14 mouse cellular contexts compared by ENCODE assay signal in the genomic region with DNA sequence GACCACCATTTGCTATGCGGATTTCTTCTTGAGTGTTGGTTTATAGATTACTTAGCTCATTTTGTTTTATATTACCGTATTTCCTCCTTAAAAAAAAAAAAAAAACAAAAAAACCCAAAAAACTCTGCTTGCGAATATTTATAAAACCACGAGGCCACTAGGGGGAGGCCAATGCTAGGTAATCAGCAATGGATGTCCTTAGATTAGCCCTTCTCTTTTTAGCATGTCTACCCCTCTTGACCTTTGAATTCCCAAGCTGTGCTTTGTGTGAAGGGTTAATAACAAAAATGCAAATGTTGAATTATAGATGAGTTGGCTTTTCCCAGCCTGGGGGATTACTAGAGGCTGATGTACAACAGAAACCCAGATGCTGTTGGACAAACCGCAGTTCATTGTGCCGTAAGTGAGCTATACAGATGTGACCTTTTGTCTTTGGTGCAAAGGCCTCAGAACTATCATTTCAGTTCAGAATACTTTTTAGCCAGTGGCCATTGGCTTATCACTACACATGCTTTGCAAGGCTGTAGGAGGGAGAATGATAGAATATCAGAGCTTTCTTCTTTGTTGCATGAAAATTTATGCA.
A peak's percentile ranks its signal among the peaks of the same experiment; 100 is the strongest.
DNase-seq lines count a peak whose midpoint lies in the region; ATAC-seq and TF ChIP-seq lines count a peak whose summit lies in the region.
"Had no signal": no experiment of that assay in that cellular context is flagged by ENCODE, and none has a peak within 500 bp of the region (broad histone marks: within the 10 kb centered on the region; RNA-seq: fewer than 3 reads in every experiment).

No protein-coding gene starts in this region.

- H3K27ac ChIP-seq in kidney, postnatal 0 days = no peak overlapping the region
- no peak overlapping the region for H3K27ac ChIP-seq in kidney, adult 2 months (ENCODE audit: insufficient read depth, low read depth, low read length)
- no peak overlapping the region for H3K27ac ChIP-seq in ES-E14 (ENCODE audit: insufficient read depth, low read depth, low read length, poor library complexity, severe bottlenecking)
- no peak overlapping the region for H3K27ac ChIP-seq in embryonic facial prominence, embryonic 11.5 days (replicated peaks; ENCODE audit: low read depth, low read length)
- H3K27ac ChIP-seq: forebrain, embryonic 13.5 days; heart, adult 2 months; limb, embryonic 15.5 days had no signal

- H3K9ac ChIP-seq in kidney, postnatal 0 days (ENCODE audit: low read depth, low read length) = no peak overlapping the region
- no peak overlapping the region for H3K9ac ChIP-seq in ES-E14 (ENCODE audit: insufficient read depth, low read depth, low read length, poor library complexity, severe bottlenecking)
- no peak overlapping the region for H3K9ac ChIP-seq in embryonic facial prominence, embryonic 11.5 days (replicated peaks; ENCODE audit: low read length)
- H3K9ac ChIP-seq: forebrain, embryonic 13.5 days; limb, embryonic 15.5 days had no signal

- WGBS in kidney, postnatal 0 days = 54% methylated on average over 6 of the region's 6 CpGs
- WGBS in kidney, adult 2 months = 54% methylated on average over 6 of the region's 6 CpGs
- WGBS in embryonic facial prominence, embryonic 11.5 days = 53% methylated on average over 6 of the region's 6 CpGs

- H3K4me3 ChIP-seq in kidney, postnatal 0 days (replicated peaks; ENCODE audit: low read depth, low read length) = no peak overlapping the region
- no peak overlapping the region for H3K4me3 ChIP-seq in kidney, adult 2 months (ENCODE audit: insufficient read depth, low read depth, low read length)
- H3K4me3 ChIP-seq in ES-E14 (ENCODE audit: insufficient read depth in 1 of 2, low read depth in 1 of 2, low read length in 2 of 2, poor library complexity in 1 of 2, severe bottlenecking in 1 of 2) = no peak overlapping the region
- no peak overlapping the region for H3K4me3 ChIP-seq in embryonic facial prominence, embryonic 11.5 days (ENCODE audit: low read depth, low read length)
- H3K4me3 ChIP-seq: forebrain, embryonic 13.5 days; heart, adult 2 months; limb, embryonic 15.5 days; myocyte had no signal

- H3K4me1 ChIP-seq in kidney, postnatal 0 days (replicated peaks; ENCODE audit: insufficient read depth, low read length) = no peaks in the 10 kb centered on the region
- H3K4me1 ChIP-seq in kidney, adult 2 months (ENCODE audit: control insufficient read depth, insufficient read depth, low read length) = no peaks in the 10 kb centered on the region
- H3K4me1 ChIP-seq in ES-E14 (ENCODE audit: control insufficient read depth in 2 of 2, insufficient read depth in 2 of 2, low read length in 2 of 2, poor library complexity in 1 of 2) = no peaks in the 10 kb centered on the region
- no peaks in the 10 kb centered on the region for H3K4me1 ChIP-seq in embryonic facial prominence, embryonic 11.5 days (ENCODE audit: control insufficient read depth, insufficient read depth, low read length)
- H3K4me1 ChIP-seq: forebrain, embryonic 13.5 days; limb, embryonic 15.5 days had no signal

- H3K36me3 ChIP-seq in kidney, postnatal 0 days (ENCODE audit: insufficient read depth, low read length) = no peaks in the 10 kb centered on the region
- no peaks in the 10 kb centered on the region for H3K36me3 ChIP-seq in kidney, adult 2 months (ENCODE audit: control insufficient read depth, insufficient read depth, low read length)
- H3K36me3 ChIP-seq in ES-E14 (ENCODE audit: control insufficient read depth, insufficient read depth, low read length, poor library complexity, severe bottlenecking) = no peaks in the 10 kb centered on the region
- no peaks in the 10 kb centered on the region for H3K36me3 ChIP-seq in embryonic facial prominence, embryonic 11.5 days (replicated peaks; ENCODE audit: control insufficient read depth, insufficient read depth, low read depth, low read length)
- H3K36me3 ChIP-seq: limb, embryonic 15.5 days had no signal

- no peaks in the 10 kb centered on the region for H3K27me3 ChIP-seq in kidney, postnatal 0 days (ENCODE audit: insufficient read depth, low read length)
- H3K27me3 ChIP-seq in kidney, adult 2 months (replicated peaks; ENCODE audit: control insufficient read depth, insufficient read depth, low read length) = no peaks in the 10 kb centered on the region
- no peaks in the 10 kb centered on the region for H3K27me3 ChIP-seq in embryonic facial prominence, embryonic 11.5 days (ENCODE audit: control insufficient read depth, insufficient read depth, low read length)
- H3K27me3 ChIP-seq: forebrain, embryonic 13.5 days; limb, embryonic 15.5 days had no signal

- no peaks in the 10 kb centered on the region for H3K9me3 ChIP-seq in kidney, postnatal 0 days (replicated peaks; ENCODE audit: low read length)
- no peaks in the 10 kb centered on the region for H3K9me3 ChIP-seq in ES-E14 (ENCODE audit: control insufficient read depth, insufficient read depth, low read depth, low read length)
- no peaks in the 10 kb centered on the region for H3K9me3 ChIP-seq in embryonic facial prominence, embryonic 11.5 days (replicated peaks; ENCODE audit: control insufficient read depth, low read length)
- H3K9me3 ChIP-seq: forebrain, embryonic 13.5 days; limb, embryonic 15.5 days had no signal

- DNase-seq in kidney, postnatal 0 days (ENCODE audit: low spot score) = peak; percentile 19
- DNase-seq in kidney, adult 2 months = no peak
- DNase-seq in 416B (ENCODE audit: low read depth) (peak; percentile 41), ES-E14 (ENCODE audit: low read depth, low spot score) (no peak)
- DNase-seq in embryonic facial prominence, embryonic 11.5 days (ENCODE audit: low spot score) = peak; percentile 50
- no peak for DNase-seq in B cell, adult 2 months
- DNase-seq in thymus, adult 18-20 months = no peak
- DNase-seq: cerebellum, adult 9-11 months; heart, adult 2 months had no signal

- no peak for TF ChIP-seq POLR2A in kidney, adult 2 months (IDR thresholded peaks at IDR 0.05; ENCODE audit: low read depth, low read length)

- in situ Hi-C loops in ES-E14 (cut with MboI; ENCODE audit: low sequenced_read_pairs in 2 of 2, unreplicated experiment in 2 of 2) = no loop called here

- no peak overlapping the region for H3K4me2 ChIP-seq in kidney, postnatal 0 days (ENCODE audit: low read length)
- H3K4me2 ChIP-seq in embryonic facial prominence, embryonic 11.5 days (ENCODE audit: low read depth, low read length) = no peak overlapping the region
- H3K4me2 ChIP-seq: forebrain, embryonic 13.5 days; limb, embryonic 15.5 days had no signal

- peak; percentile 66 for TF ChIP-seq CTCF in kidney, postnatal 0 days (IDR thresholded peaks at IDR 0.05; ENCODE audit: low read depth)
- TF ChIP-seq CTCF in kidney, adult 2 months (conservative IDR thresholded peaks at IDR 0.05; ENCODE audit: insufficient read depth, insufficient read length, low read depth, low read length) = no peak

- no peak for ATAC-seq in kidney, postnatal 0 days (replicated peaks; ENCODE audit: low FRiP score, low read depth)
- ATAC-seq in embryonic facial prominence, embryonic 11.5 days (replicated peaks; ENCODE audit: insufficient number of reproducible peaks, low FRiP score, low TSS enrichment, low read depth) = no peak
- no peak for ATAC-seq in inflammation-experienced regulatory T-cells, adult 6 months
- ATAC-seq: forebrain, embryonic 13.5 days; lung, postnatal 0 days had no signal

TF ChIP-seq in ES-E14, 5 proteins besides CTCF, POLR2A, EP300 and RAD21:
- TF ChIP-seq HCFC1 (IDR thresholded peaks at IDR 0.05; ENCODE audit: borderline replicate concordance, insufficient read depth, low read length) (no peak), ZNF384 (IDR thresholded peaks at IDR 0.05; ENCODE audit: low read depth, low read length) (peak; percentile 87), MAFK (IDR thresholded peaks at IDR 0.05; ENCODE audit: insufficient read depth, low read depth, low read length) (no peak)

Comparison
In these comparisons a context has a peak if more than half of its experiments do, and no peak if none do; other contexts are left out.
1. DNase-seq: peak in kidney, postnatal 0 days (single experiment), 416B (single experiment) and embryonic facial prominence, embryonic 11.5 days (single experiment); none in kidney, adult 2 months (single experiment), ES-E14 (single experiment), B cell, adult 2 months (0 of 2) and thymus, adult 18-20 months (0 of 2).